8 mouse cellular contexts compared by ENCODE assay signal in genomic region chr11:114668301-114668710, GRCm38 (mm10). TPM values are rescaled to one million over a fixed set of nuclear protein-coding genes. Genes with fewer than 3 reads are reported as not detected.
A peak's percentile ranks its signal among the peaks of the same experiment; 100 is the strongest.
DNase-seq lines count a peak whose midpoint lies in the region; ATAC-seq and TF ChIP-seq lines count a peak whose summit lies in the region.

Rpl38 (plus strand) TSS chr11:114668524.

- POLR2A ChIA-PET in Patski (lab: Charles Lee), result interaction anchor here (0.6 kb wide), 1 partner anchor 956 kb away, joined by 6 read pairs; no protein-coding TSS in a partner anchor

- 0 out of 2 replicates have a peak, but pooled peaks have one; percentile 30 for TF ChIP-seq EP300 in lung, postnatal 0 days (IDR thresholded peaks at IDR 0.05)

- peak; percentile 95 for TF ChIP-seq CTCF in Patski (IDR thresholded peaks at IDR 0.05)
- peak; percentile 88 for TF ChIP-seq CTCF in lung, postnatal 0 days (IDR thresholded peaks at IDR 0.05)

- peak; percentile 76 for DNase-seq in Patski (ENCODE audit: low read depth, low spot score)
- DNase-seq in cerebellum, postnatal 14 days, result peak; percentile 98
- peak; percentile 89 to 92 for DNase-seq in frontal cortex, postnatal 14 days (ENCODE audit: low spot score in 2 of 2)
- DNase-seq in layer of hippocampus, postnatal 10 days (ENCODE audit: low spot score in 2 of 2), result peak; percentile 95 to 96
- DNase-seq in lung, postnatal 0 days (ENCODE audit: low spot score), result peak; percentile 97
- DNase-seq in ovary, postnatal 10 days (ENCODE audit: low spot score), result peak; percentile 83
- DNase-seq in thymus, postnatal 0 days (ENCODE audit: low spot score), result peak; percentile 96

- CTCF ChIA-PET in Patski (lab: Charles Lee), result interaction anchor here (1.3 to 1.8 kb wide), 2 partner anchors 16 to 19 kb away, joined by 4 read pairs; no protein-coding TSS in a partner anchor

- no peaks in the 10 kb centered on the region for H3K9me3 ChIP-seq in hindbrain, embryonic 12.5 days (replicated peaks)
- H3K9me3 ChIP-seq in lung, postnatal 0 days (ENCODE audit: low read length), result no peaks in the 10 kb centered on the region

- H3K27ac ChIP-seq in hindbrain, embryonic 12.5 days, result peak within 1 kb of the TSS; percentile 91
- H3K27ac ChIP-seq in lung, postnatal 0 days (ENCODE audit: low read length), result peak within 1 kb of the TSS; percentile 92

- in situ Hi-C loops in Patski (cut with MboI; ENCODE audit: low pct_unique_long_range_greater_than_20kb), result loop anchor here (25.0 kb wide), 1 partner anchor 956 kb away; the partner anchor contains the start of gene Cpsf4l

- peaks cover 27% of the 10 kb centered on the region for H3K4me1 ChIP-seq in hindbrain, embryonic 12.5 days
- H3K4me1 ChIP-seq in lung, postnatal 0 days (ENCODE audit: insufficient read depth, low read depth, low read length), result peaks cover 9% of the 10 kb centered on the region; the same call in 1 of the 2 replicates

- H3K36me3 ChIP-seq in hindbrain, embryonic 12.5 days, result peaks cover 30% of the 10 kb centered on the region
- H3K36me3 ChIP-seq in lung, postnatal 0 days (ENCODE audit: insufficient read depth, low read length), result peaks cover 15% of the 10 kb centered on the region; the same call in 1 of the 2 replicates

- H3K27me3 ChIP-seq in Patski, result peaks cover 5% of the 10 kb centered on the region
- peaks cover 21% of the 10 kb centered on the region for H3K27me3 ChIP-seq in hindbrain, embryonic 12.5 days
- no peaks in the 10 kb centered on the region for H3K27me3 ChIP-seq in lung, postnatal 0 days (replicated peaks; ENCODE audit: insufficient read depth, low read length)

- under 1% methylated on average over 20 of the region's 21 CpGs for WGBS in hindbrain, embryonic 12.5 days
- under 1% methylated on average over 19 of the region's 21 CpGs for WGBS in lung, postnatal 0 days

- H3K4me2 ChIP-seq in hindbrain, embryonic 12.5 days (replicated peaks), result peak within 1 kb of the TSS; percentile 96
- peak within 1 kb of the TSS; percentile 72 for H3K4me2 ChIP-seq in lung, postnatal 0 days (replicated peaks; ENCODE audit: low read depth, low read length)

- peak within 1 kb of the TSS; percentile 75 for H3K4me3 ChIP-seq in hindbrain, embryonic 12.5 days
- H3K4me3 ChIP-seq in lung, postnatal 0 days (ENCODE audit: low read depth, low read length), result peak within 1 kb of the TSS; percentile 76

- peak; percentile 69 for ATAC-seq in Patski
- ATAC-seq in hindbrain, embryonic 12.5 days (ENCODE audit: low FRiP score), result peak; percentile 83
- ATAC-seq in lung, postnatal 0 days, result peak; percentile 93

- peak within 1 kb of the TSS; percentile 93 for H3K9ac ChIP-seq in hindbrain, embryonic 12.5 days
- peak within 1 kb of the TSS; percentile 73 for H3K9ac ChIP-seq in lung, postnatal 0 days (replicated peaks; ENCODE audit: low read depth)

RNA-seq across cellular contexts. Expression of gene Rpl38, which starts in this region (rescaled TPM):
- polyA plus RNA-seq in Patski (2021), result 666 TPM
- polyA plus RNA-seq in hindbrain, embryonic 12.5 days (2016; fragmentation: Nextera tagmentation; extraction: Ambion mirVana), result 787 and 856 TPM in 2 replicates
- total RNA-seq in layer of hippocampus, postnatal 10 days (2021), result 1,000 to 10,000 TPM; 1,016 to 1,166 TPM
- polyA plus RNA-seq in lung, postnatal 0 days (2015; fragmentation: Nextera tagmentation; extraction: Ambion mirVana), result 728 and 824 TPM in 2 replicates
- 1,685 and 1,731 TPM in 2 replicates for polyA plus RNA-seq in thymus, postnatal 0 days (2015; fragmentation: Nextera tagmentation; extraction: Ambion mirVana)

Comparison
In these comparisons a context has a peak if more than half of its experiments do, and no peak if none do; other contexts are left out.
1. Peak in every context shown above with its lines: DNase-seq, ATAC-seq, H3K4me3 ChIP-seq and H3K27ac ChIP-seq.